Mouse (Mus musculus): ENCODE measurements at regions not wholly inside any gene's neighbourhood (a gene's known extent, or its start where the extent isn't known, plus 50 kb on each side); places are given as distances from the start of the nearest gene placed in this dataset.

GRCm38 (mm10) chr12:63598905-63599304 is 875.6 kb downstream of the Fscb start:
- H3K27me3 ChIP-seq (ENCODE audit: insufficient read depth, low read length), result no peaks in the 10 kb centered on the region
- H3K4me3 ChIP-seq (replicated peaks; ENCODE audit: low read length), result no peak overlapping the region
- TF ChIP-seq NANOG (IDR thresholded peaks at IDR 0.05; ENCODE audit: borderline replicate concordance, low read length) (no peak), CTCF (conservative IDR thresholded peaks at IDR 0.05; ENCODE audit: low read length) (no peak), POU5F1 (IDR thresholded peaks at IDR 0.05; ENCODE audit: borderline replicate concordance, low read length) (no peak)
- no peaks in the 10 kb centered on the region for H3K36me3 ChIP-seq (ENCODE audit: insufficient read depth, low read length)
- H3K4me1 ChIP-seq (replicated peaks; ENCODE audit: low read depth, low read length), result no peaks in the 10 kb centered on the region
- H3K9me3 ChIP-seq (ENCODE audit: low read length), result no peaks in the 10 kb centered on the region

DNA sequence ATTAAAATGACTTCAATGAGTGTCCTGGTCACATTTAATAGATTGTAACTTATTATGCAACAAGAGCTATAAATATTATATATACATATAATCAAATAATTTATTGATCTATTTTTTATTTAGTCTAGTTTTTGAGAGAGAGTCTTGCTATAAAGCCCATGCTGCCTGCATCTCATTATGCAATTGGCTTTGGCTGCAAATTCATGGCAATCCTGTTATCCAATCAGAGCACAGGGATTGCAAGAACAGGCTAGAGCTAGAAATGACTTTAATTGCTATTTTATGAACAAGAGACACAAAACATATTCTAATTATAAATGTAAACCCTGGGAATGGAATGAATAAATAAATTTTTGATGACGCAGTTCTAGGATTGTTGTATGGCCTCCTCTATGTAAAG is 919.8 kb downstream of the Fscb start:
- H3K9me3 ChIP-seq (ENCODE audit: low read length), result no peaks in the 10 kb centered on the region
- TF ChIP-seq POU5F1 (IDR thresholded peaks at IDR 0.05; ENCODE audit: borderline replicate concordance, low read length) (no peak), CTCF (conservative IDR thresholded peaks at IDR 0.05; ENCODE audit: low read length) (no peak), NANOG (IDR thresholded peaks at IDR 0.05; ENCODE audit: borderline replicate concordance, low read length) (no peak)
- no peak overlapping the region for H3K4me3 ChIP-seq (replicated peaks; ENCODE audit: low read length)
- H3K27me3 ChIP-seq (ENCODE audit: insufficient read depth, low read length), result no peaks in the 10 kb centered on the region
- no peaks in the 10 kb centered on the region for H3K36me3 ChIP-seq (ENCODE audit: insufficient read depth, low read length)
- no peaks in the 10 kb centered on the region for H3K4me1 ChIP-seq (replicated peaks; ENCODE audit: low read depth, low read length)

- H3K4me3 ChIP-seq (replicated peaks; ENCODE audit: low read length), result no peak overlapping the region
- no peaks in the 10 kb centered on the region for H3K9me3 ChIP-seq (ENCODE audit: low read length)
- no peaks in the 10 kb centered on the region for H3K27me3 ChIP-seq (ENCODE audit: insufficient read depth, low read length)
- H3K4me1 ChIP-seq (replicated peaks; ENCODE audit: low read depth, low read length), result no peaks in the 10 kb centered on the region
- no peaks in the 10 kb centered on the region for H3K36me3 ChIP-seq (ENCODE audit: insufficient read depth, low read length)
- no peak for TF ChIP-seq POU5F1 (IDR thresholded peaks at IDR 0.05; ENCODE audit: borderline replicate concordance, low read length)
These were observed 921.7 kb downstream of the Fscb start for GRCm38 (mm10) chr12:63552831-63553230.

DNA sequence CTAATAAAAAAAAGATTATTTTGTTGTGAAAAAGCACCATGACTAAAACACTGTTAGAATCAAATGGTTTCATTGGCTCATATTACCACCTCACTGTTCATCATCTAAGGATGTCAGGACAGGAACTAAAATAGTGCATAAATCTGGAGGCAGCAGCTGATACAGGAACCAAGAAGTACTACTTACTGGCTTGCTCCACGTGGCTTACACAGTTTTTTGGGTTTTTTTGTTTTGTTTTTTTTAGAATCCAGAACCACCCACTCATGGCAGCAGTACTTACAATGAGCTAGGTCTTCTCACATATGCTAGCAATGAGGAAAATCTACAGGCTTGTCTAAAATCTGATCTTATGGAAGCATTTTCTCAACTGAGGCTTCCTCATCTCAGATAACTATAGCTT is 940.4 kb downstream of the Fscb start:
- H3K4me1 ChIP-seq (replicated peaks; ENCODE audit: low read depth, low read length), result no peaks in the 10 kb centered on the region
- TF ChIP-seq POU5F1 (IDR thresholded peaks at IDR 0.05; ENCODE audit: borderline replicate concordance, low read length) (no peak), NANOG (IDR thresholded peaks at IDR 0.05; ENCODE audit: borderline replicate concordance, low read length) (no peak), CTCF (conservative IDR thresholded peaks at IDR 0.05; ENCODE audit: low read length) (no peak)
- H3K36me3 ChIP-seq (ENCODE audit: insufficient read depth, low read length), result no peaks in the 10 kb centered on the region

GRCm38 (mm10) chr12:63503774-63504173 is 970.7 kb downstream of the Fscb start:
- TF ChIP-seq POU5F1 (IDR thresholded peaks at IDR 0.05; ENCODE audit: borderline replicate concordance, low read length) (no peak), CTCF (conservative IDR thresholded peaks at IDR 0.05; ENCODE audit: low read length) (no peak), NANOG (IDR thresholded peaks at IDR 0.05; ENCODE audit: borderline replicate concordance, low read length) (no peak)
- no peaks in the 10 kb centered on the region for H3K36me3 ChIP-seq (ENCODE audit: insufficient read depth, low read length)
- H3K4me3 ChIP-seq (replicated peaks; ENCODE audit: low read length), result no peak overlapping the region
- no peaks in the 10 kb centered on the region for H3K9me3 ChIP-seq (ENCODE audit: low read length)
- H3K4me1 ChIP-seq (replicated peaks; ENCODE audit: low read depth, low read length), result no peaks in the 10 kb centered on the region
- H3K27me3 ChIP-seq (ENCODE audit: insufficient read depth, low read length), result no peaks in the 10 kb centered on the region

More for the DNA sequence above, 940.4 kb downstream of the Fscb start:
- H3K9me3 ChIP-seq (ENCODE audit: low read length), result no peaks in the 10 kb centered on the region
- H3K27me3 ChIP-seq (ENCODE audit: insufficient read depth, low read length), result no peaks in the 10 kb centered on the region
- no peak overlapping the region for H3K4me3 ChIP-seq (replicated peaks; ENCODE audit: low read length)

DNA sequence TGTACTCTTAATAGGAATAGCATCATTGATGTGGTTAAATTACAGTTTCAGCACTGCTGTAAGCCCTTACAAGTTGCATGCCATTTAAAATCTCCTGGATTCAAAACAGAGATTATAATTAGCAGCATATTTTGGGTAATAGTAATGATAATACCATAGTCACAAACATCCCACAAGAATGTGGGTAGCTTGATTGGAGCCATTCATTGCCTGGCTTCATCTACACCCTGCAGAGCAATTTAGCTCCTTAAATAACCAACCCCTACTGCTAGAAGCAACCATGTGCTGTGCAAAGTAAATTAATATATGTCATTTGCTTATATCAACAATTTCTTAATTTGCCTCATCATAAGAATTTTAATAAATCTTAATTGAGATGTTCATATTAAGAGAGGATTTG is 984.1 kb downstream of the Fscb start:
- Histone ChIP-seq H3K27me3 (ENCODE audit: insufficient read depth, low read length) (no peaks in the 10 kb centered on the region), H3K4me3 (replicated peaks; ENCODE audit: low read length) (no peak overlapping the region), H3K4me1 (replicated peaks; ENCODE audit: low read depth, low read length) (no peaks in the 10 kb centered on the region; the same call in 1 of the 2 replicates), H3K9me3 (ENCODE audit: low read length) (no peaks in the 10 kb centered on the region), H3K36me3 (ENCODE audit: insufficient read depth, low read length) (no peaks in the 10 kb centered on the region)
- TF ChIP-seq NANOG (IDR thresholded peaks at IDR 0.05; ENCODE audit: borderline replicate concordance, low read length) (no peak), POU5F1 (IDR thresholded peaks at IDR 0.05; ENCODE audit: borderline replicate concordance, low read length) (no peak), CTCF (conservative IDR thresholded peaks at IDR 0.05; ENCODE audit: low read length) (no peak)

GRCm38 (mm10) chr12:63484087-63484486 is 990.4 kb downstream of the Fscb start:
- Histone ChIP-seq H3K4me1 (replicated peaks; ENCODE audit: low read depth, low read length) (peaks cover 17% of the 10 kb centered on the region), H3K9me3 (ENCODE audit: low read length) (no peaks in the 10 kb centered on the region), H3K27me3 (ENCODE audit: insufficient read depth, low read length) (no peaks in the 10 kb centered on the region), H3K4me3 (replicated peaks; ENCODE audit: low read length) (no peak overlapping the region), H3K36me3 (ENCODE audit: insufficient read depth, low read length) (no peaks in the 10 kb centered on the region)
- TF ChIP-seq CTCF (conservative IDR thresholded peaks at IDR 0.05; ENCODE audit: low read length) (no peak), NANOG (IDR thresholded peaks at IDR 0.05; ENCODE audit: borderline replicate concordance, low read length) (no peak), POU5F1 (IDR thresholded peaks at IDR 0.05; ENCODE audit: borderline replicate concordance, low read length) (no peak)

- Histone ChIP-seq H3K27me3 (ENCODE audit: insufficient read depth, low read length) (no peaks in the 10 kb centered on the region), H3K9me3 (ENCODE audit: low read length) (peaks cover 5% of the 10 kb centered on the region; the same call in 1 of the 2 replicates), H3K36me3 (ENCODE audit: insufficient read depth, low read length) (no peaks in the 10 kb centered on the region), H3K4me1 (replicated peaks; ENCODE audit: low read depth, low read length) (peaks cover 3% of the 10 kb centered on the region), H3K4me3 (replicated peaks; ENCODE audit: low read length) (no peak overlapping the region)
- TF ChIP-seq NANOG (IDR thresholded peaks at IDR 0.05; ENCODE audit: borderline replicate concordance, low read length) (peak; percentile 22; the same call in 1 of the 2 replicates), POU5F1 (IDR thresholded peaks at IDR 0.05; ENCODE audit: borderline replicate concordance, low read length) (no peak), CTCF (conservative IDR thresholded peaks at IDR 0.05; ENCODE audit: low read length) (no peak)
These were observed 1005.6 kb downstream of the Fscb start for GRCm38 (mm10) chr12:63468936-63469335.
